Mouse (Mus musculus) liver, adult 10 weeks (tissue): ENCODE results near the gene Trappc11. TPM values are rescaled to one million over a fixed set of nuclear protein-coding genes. Genes with fewer than 3 reads are reported as not detected.

Experiments
- polyA plus RNA-seq: library from polyadenylated mRNA; stranded (reverse); fragments of 350-450 nt; fragmentation: Illumina TruSeq; extraction: RNeasy Lipid Tissue Mini Kit (QIAGEN cat#74804); gene quantifications from one replicate; pipeline ENCODE4 v1.2.3, GENCODE M21; 2014; ENCODE audit warnings: low read depth, low replicate concordance

Trappc11 gene
- 18.2 TPM for polyA plus RNA-seq

GRCm38 (mm10) chr8:47533344-47534125 is at the start of gene Trappc11, which contains the start of gene Rwdd4a:
Gene Trappc11, minus strand, starts transcription at chr8:47533470.
Gene Rwdd4a, plus strand, starts transcription at chr8:47533664.

GRCm38 (mm10) chr8:47446312-47447046 is 86.8 kb downstream of the Trappc11 start, which contains the start of gene Stox2:
Gene Stox2, minus strand, starts transcription at chr8:47446362.

Other genes starting within 250 kb of the Trappc11 start
- gene Stox2, start 87.1 kb downstream of the Trappc11 start, polyA plus RNA-seq, result 0.93 TPM
- 19.3 TPM for gene Rwdd4a, start 194 bp upstream of the Trappc11 start, polyA plus RNA-seq
- 10.1 TPM for gene Ing2, start 142.1 kb upstream of the Trappc11 start, polyA plus RNA-seq
- gene Cdkn2aip, start 180.5 kb upstream of the Trappc11 start, polyA plus RNA-seq, result 13.0 TPM